Mouse (Mus musculus): ENCODE data around the gene Katnb1.

DNA sequence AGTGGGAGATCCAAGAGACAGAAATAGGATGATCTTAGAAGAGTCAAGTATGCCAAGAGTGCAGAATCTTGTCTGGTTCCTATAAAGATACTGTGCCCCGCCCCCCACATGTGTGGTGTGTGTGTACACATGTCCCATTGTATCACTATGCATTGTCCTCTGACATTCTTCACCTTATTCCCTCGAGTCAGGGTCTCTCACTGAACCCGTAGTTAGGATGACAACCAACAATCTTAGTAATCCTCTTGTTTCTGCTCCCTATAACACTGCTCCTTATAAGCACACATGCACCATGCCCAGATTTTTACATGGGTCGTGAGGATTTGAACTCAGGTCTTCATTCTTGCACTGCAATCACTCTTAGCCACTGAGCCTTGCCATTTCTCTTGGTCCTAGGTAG, 1.7 kb upstream of the Katnb1 start:
- TF ChIP-seq CTCF (IDR thresholded peaks at IDR 0.05; ENCODE audit: low read depth) (no peak), EP300 (IDR thresholded peaks at IDR 0.05; ENCODE audit: low read depth) (no peak)
